Mouse (Mus musculus): ENCODE results near the gene Trdn.

DNA sequence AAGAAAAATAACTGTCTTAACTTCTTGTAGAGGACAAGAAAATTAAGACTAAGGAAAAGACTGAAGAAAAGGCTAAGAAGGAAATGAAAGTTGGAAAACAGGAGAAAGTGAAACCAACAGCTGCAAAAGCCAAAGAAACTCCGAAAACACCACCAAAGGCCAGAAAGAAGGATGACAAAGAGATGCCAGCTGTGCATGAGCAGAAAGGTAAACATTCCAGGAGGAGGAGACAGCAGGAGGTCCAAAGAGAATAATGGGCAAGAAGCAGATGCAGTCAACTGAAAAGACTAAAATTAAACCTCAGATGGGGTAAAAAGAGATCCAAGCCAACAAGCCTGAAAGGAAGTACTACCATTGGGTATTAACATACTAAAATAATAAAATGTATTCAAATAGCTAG is 115.6 kb downstream of the Trdn start:
- TF ChIP-seq CTCF (IDR thresholded peaks at IDR 0.05; ENCODE audit: low read depth, low read length) (no peak), TAL1 (conservative IDR thresholded peaks at IDR 0.05; ENCODE audit: low read depth, low read length) (no peak), POLR2AphosphoS5 (IDR thresholded peaks at IDR 0.05; ENCODE audit: insufficient replicate concordance, low read depth, low read length) (no peak), GATA2 (IDR thresholded peaks at IDR 0.05; ENCODE audit: borderline replicate concordance, low read depth, low read length) (no peak), GATA1 (IDR thresholded peaks at IDR 0.05; ENCODE audit: borderline replicate concordance, low read length) (no peak)

Data from G1E (cell line).